Mouse (Mus musculus) liver, postnatal 0 days (tissue): Measurements from ENCODE around the gene Gulp1.

Source experiments
- CTCF ChIP-seq: sonication (generic); IDR thresholded peaks from 2 replicates; pipeline ENCODE4 v1.5.1; 2016; ENCODE audit warnings: antibody characterized with exemption, low read depth
- EP300 ChIP-seq: IDR thresholded peaks from 2 replicates; pipeline ENCODE4 v1.6.1; 2016; ENCODE audit warnings: antibody characterized with exemption, low read depth, mild to moderate bottlenecking

- TF ChIP-seq CTCF (no peak), EP300 (no peak)
Observed at GRCm38 (mm10) chr1:44576610-44577009, 25.3 kb downstream of the Gulp1 start.
